Mouse (Mus musculus) layer of hippocampus, adult 9-10 months (tissue): ENCODE data around the gene Zmym6.

ENCODE experiments used
- DNase-seq: peaks from one replicate; pipeline ENCODE4 v3.0.0; 2022; ENCODE audit warnings: low spot score

The Zmym6 gene

DNA sequence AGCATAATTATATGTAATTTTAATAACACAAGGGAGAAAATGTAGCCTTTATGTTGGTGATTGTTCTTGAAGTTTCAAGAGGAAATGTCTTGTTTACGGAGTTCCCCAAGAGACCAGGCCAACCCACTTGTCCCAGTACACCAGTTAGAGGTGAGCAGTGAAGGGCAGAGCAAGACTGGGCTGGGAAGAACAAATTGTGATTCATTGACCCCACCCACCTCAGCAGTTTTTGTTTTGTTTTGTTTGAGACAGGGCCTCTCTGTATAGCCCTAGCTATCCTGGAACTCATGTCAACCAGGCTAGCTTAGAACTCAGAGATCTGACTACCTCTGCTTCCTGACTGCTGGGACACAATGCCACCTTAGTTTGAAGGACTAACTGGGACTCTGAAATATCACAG, 47.1 kb downstream of the Zmym6 start:
- DNase-seq = no peak

DNA sequence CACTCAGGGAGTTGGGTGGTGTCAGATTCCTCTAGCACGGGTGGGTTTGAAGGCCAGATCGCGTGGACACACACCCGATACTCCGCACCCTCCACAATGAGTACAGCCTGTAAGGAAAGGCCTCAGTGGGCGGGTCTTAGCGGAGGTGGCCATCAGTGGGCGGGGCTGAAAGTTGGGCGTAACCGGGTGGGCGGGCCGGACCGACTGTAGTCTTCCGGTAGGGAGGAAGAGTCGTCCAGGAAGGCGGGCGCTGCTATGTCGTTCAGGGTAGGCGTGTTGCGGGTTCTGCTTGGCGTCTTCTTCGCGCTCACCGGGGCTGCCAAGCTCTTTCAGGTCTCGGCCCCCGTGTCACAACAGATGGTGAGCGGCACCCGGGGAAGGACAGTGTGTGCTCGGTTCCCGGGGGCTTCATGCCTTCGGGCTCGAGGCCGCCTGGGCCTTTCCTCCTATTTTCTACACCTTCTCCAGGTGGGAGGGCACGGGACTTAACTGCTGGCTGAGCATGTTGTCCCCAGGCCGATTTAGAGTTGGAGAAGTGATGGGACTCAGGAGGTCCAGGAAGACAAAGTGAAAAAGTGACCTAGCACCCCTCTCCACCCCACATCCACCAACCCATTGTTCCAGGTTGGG, 48.8 kb downstream of the Zmym6 start:
- peak; percentile 24 for DNase-seq

DNA sequence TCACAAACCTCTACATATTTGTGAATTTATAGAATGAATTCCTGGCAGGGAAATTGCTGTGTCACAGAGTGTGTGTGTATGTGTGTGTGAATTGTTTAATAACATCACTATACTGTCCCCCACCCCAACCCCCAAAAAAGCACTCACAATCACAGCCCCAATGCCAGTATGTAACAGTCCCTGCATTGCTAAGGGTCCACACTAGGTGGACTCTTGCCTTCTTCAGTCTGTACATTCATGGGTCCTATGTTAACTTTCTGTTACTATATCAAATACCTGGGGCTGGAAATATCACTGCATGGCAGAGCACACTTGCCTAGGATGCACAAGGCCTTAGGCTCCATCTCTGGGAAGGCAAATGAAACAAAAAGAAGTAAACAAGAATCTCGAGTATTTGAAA, 57.5 kb downstream of the Zmym6 start:
- DNase-seq = no peak

DNA sequence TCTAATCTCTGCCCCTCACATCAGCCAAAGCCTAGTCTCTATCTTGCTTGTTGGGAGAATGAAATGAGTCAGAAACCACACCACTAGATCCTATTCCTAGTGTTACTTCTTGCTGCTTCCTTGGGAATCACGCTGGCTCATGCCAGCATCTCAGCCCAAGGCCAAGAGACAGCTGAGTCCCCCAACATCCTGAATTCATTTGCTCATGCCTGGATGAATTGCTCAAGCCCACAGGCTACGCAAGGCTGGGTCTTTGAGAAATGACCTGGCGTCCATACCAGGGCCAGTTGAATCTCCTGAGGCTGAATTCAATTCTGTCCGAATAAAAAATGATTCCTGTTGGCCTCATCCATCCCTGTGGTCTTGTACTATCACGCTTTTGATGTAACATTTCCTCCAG, 60.4 kb downstream of the Zmym6 start:
- no peak for DNase-seq

DNA sequence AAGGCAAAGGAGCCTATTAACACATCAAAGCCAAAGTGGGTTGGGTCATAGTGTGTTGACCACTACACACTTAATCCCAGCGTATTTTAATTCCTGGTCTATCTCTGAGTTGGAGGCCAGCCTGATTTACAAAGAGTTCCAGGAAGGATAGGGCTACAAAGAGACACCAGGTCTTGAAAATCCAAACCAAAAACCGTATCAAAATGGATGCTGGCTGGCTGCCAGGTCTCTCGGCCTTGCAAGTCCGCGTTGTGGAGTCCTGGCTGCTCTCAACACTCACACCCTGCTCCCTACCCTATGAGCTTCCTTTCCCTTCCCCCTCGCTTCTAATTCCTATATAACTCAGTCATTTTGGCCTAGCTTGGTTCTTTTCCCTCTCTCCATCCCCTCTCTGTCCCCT, 61.3 kb downstream of the Zmym6 start:
- no peak for DNase-seq

DNA sequence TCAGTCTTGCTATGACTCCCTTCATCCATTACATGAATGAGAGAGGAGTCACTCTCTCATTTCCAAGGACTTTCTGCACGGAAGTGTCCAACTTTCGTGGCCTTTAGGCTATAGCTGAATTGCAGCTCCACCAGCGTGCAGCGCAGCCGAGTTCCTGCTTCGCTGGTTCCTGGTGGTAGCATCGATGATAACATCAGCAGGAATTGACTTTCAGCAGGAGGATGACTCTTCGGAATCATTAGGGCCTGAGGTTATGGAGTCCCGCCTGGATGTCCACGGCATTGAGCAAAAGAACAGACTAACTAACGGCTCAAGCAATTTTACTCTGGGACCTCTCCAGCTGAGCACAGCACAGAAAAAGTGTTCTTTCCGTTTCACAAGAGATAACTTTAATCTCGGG, 72.8 kb downstream of the Zmym6 start:
- DNase-seq = no peak

DNA sequence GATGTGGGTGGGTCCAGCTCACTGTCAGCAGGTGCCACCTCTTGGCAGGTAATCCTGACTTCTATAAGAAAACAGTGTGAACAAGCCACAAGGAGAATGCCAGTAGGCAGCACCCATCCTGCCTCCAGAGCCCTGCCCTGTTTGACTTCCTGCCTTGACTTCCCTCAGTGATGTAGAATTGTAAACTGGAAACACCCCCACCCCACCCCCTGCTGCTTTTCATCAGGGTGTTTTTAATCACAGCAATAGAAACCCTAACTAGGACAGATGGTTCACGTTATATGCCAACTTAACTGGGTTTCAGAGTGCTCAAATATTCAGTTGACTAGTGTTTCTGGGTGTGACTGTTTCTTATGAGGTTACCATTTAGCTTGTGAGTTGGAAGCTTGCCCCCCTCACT, 76.2 kb downstream of the Zmym6 start:
- no peak for DNase-seq

DNA sequence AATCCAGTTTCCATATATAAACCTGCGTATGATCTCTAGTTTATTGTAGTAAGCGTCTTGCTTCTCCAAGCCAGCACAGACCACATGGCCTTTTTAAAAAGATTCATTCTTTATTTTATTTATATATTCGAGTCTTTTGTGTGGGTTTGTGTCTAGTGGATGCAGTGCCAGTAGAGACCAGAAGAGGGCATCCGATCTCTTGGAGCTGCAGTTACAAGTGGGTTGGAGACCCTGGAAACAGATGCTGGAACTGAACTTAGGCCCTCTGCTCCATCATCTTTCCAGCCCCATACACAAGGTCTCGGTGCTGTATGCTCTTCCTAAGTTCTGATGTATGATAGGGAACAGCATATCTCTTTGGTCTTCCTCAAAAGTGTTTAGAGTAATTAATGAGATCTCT, 78.6 kb downstream of the Zmym6 start:
- DNase-seq = no peak

DNA sequence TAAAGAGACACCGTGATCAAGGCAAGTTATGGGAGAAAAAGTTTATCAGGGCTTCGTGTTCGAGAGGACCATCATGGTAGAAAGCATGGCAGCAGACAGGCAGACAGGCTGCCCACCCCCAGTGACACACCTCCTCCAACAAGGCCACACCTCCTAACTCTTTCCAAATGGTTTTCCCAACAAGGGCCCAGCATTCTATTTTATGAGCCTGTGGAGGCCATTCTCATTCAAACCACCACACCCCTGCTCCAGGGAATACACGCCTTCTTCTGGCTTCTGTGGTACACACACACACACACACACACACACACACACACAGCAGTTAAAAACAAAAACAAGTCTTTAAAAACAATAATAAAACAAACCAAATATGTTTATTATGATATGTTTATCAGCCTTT, 80.6 kb downstream of the Zmym6 start:
- DNase-seq = no peak

DNA sequence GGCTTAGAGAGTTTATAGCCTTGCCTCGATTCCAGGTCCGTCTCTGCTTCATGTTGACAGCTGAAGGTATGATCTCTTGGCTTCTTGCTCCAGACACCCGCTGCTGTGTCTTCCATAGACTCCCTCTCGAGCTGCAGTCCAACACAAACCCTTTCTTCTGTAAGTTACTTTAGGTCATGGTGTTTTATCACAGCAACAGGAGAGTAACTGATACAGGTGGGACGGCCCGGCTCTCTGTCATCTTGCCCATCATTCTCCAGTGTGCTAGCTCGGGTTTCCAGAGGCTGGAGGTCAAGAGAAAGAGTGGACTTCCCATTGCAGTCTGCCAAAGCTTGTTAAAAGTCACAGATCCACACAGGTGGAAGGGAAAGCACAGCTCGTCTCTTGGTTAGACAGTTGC, 86.7 kb downstream of the Zmym6 start:
- DNase-seq = no peak

DNA sequence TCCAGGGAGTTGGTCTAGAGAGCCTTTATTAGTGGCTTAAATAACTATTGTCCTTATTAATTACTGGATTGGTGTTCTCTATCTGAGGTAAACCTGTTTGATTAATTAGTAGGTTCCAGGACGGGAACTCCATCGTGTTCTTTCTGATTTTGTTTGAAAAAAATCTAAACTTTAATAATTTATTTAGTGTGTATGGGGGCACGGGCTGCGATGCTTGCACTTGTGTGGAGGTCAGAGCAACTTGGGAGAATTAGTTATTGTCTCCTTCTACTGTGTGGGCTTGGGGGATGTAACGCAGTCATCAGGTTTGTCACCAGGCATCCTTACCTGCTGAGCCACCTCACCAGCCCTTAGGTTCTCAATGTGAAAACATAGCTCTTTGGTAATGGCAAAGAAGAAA, 89.9 kb downstream of the Zmym6 start:
- no peak for DNase-seq

DNA sequence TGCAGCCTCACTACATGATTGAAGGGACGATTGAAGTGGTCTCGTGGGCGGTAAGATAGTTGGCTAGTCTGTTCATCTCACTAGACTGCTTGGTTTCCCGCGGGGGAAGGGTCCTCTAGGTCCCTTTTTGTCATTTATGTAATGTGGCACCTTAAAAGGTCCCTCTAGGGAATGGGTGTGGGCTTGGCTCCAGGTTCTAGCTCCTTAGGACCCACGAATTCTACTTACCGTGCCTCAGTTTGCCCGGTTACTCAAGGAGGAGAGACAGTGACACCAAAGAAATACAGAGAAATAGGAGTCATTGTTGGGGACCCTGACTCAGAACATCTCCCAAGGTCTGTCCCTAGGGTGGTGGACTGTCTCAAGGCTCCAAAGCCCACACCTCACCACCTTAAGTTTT, 90.5 kb downstream of the Zmym6 start:
- no peak for DNase-seq

DNA sequence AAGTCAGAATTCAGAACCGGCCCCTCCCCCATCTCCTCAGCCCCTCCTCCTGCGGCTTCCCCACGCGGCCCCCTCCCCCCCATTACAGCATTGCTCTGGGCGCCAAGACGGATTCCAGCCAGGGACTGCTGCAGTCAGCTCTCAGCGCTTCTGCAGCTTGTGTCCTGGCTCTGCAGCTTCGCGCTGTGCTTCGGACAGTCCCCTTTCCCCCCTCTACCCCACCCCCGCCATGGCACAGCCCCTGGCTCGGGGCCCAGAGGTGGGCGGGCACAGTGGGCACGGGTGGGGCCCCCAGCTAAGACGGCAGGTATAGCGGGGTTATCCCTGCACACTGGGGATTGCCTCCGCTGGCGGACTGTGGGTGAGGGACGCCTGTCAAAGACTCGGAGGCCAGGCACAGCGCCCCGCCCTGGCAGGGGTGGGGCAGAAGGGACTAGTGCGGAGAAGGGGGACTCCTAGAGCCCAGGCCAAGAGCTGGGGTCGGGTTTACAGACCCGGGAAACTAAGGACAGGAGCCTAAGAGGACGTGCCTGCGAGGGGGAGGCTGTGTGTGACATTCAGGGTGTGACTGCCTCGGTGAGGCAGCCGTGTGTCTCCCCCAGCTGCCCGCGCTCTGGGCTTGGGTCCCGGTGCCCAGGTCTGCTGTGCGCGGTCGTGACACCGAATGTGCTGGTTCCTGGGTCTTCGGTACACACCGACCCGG, 91.2 kb downstream of the Zmym6 start:
- no peak for DNase-seq

DNA sequence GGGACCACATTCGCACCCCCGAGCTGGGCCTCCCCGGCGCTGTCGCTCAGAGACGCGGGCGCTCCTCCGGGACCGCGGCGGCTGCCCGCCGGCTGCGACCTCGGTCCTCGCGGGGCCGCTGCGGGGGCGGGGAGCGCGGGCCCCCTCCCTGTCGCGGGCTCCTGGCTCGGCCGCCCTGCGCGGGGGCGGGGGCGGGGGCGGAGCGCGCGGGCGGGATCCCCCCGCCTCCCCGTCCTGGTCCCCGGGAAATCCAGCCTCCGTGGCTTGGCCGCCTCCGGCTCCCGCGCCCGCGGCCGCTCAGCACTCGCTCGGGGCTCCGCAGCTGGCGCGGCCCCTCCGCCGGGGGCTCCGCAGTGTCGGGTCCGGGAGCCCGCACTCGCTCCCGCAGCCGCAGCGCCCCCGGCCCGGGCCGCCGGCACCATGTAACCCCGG, 91.7 kb downstream of the Zmym6 start, which contains the start of gene Dlgap3:
Dlgap3 (plus strand) TSS at position 291 of the 432 bp plus-strand sequence.
- no peak for DNase-seq

DNA sequence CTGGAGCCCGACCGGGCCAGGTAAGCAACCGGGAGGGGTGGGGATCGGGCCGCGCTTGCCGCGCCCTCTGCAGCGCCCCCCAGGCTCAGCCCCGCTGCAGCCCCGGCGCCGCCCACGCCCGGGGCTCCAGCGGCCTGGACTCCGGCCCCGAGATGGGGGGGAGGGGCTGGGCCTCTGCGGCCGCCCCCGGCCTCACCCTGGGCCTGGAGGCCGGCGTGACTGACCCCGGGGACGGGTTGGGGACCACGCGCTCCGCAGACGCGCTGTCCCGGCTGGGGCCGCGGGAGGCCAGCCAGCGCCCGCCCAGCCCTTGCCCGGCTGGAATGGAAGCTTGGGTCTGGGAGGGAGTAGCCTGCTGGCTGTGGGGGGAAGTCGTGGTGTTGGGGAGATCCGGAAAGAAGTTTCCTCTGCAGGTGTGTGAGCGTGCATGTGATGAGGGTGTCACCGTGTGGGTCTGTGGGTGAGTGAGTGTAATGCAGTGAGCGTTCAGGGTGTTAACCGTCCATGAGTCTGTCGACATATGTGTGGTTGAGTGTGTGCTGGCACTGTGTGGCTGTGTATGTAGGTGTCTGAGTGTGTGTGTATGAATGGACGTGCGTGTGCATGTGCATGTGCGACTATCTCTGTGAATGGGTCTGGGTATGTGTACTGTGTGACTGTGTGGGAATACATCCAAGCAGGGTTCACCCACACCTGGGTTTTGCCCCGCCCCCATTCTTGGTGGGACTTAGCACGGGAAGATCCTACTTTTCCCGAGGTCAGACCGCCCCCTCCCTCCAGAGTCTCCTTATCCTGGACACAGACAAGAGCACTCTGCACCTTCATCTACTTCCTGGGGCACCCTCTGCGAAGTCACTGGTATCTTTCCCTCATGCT, 92.4 kb downstream of the Zmym6 start:
- DNase-seq = no peak

DNA sequence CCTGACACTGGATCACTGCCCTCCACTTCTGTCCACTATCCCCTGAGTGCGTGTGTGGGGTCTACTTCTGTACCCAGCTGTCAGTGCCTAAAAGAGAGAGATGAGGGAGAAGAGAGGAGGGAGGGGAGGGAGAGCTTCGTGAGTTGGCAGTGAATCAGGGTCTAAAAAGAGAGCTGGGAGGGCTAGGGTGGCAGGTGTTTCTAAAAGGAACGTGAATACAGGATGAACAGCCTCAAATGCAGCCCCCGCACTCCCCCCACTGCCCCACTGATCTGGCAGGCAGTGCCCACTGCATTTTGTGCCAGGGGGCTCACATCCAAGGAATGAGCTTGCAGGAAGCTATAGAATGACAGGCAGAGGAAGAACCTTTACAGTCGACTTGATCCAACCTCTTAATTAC, 93.7 kb downstream of the Zmym6 start:
- no peak for DNase-seq

DNA sequence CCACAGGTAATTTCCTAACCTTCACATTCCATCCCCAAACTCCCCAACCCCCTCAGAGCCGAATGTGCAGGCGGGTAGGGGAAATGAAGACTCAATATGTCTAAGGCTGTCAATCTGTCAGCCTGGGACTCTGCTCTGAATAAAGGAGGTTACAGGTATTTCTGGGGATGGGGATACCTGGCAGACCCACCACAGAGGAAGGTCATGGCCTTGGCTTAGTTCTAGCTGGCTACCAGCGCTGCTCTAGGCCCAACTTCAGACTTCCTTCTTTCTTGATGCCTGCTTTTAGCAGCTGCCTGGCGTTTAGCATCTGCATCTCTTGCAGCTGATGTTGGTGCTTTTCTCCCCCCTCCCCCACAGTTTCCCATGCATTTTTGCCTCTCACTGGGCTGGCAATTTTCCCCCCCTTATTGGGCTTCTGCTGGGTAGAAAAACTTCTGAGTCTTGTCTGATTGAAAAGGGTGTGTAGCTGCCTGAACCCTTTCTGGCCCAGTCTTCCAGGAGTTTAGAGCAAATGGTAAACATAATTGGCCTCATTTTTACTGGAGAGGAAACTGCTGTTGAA, 94.2 kb downstream of the Zmym6 start:
- DNase-seq = no peak

DNA sequence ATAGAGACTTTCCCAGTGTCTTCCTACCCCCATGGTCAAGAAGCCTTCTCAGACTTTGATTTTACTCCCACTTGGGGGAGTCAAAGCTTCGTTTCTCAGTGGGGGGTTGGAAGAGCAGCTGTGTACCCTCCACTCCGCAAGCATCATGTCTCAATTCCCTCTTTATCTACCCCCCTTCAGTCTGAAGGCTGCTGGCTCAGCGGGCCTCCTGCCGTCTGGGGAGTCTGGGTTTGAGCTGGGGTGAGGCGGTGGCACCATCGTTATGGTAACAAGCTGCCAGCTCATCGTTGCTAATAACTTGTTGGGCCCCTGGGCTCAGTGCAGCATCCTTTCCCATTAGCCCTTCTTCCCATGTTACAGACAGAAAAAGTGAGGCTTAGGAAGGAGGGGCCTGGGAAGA, 94.9 kb downstream of the Zmym6 start:
- no peak for DNase-seq

DNA sequence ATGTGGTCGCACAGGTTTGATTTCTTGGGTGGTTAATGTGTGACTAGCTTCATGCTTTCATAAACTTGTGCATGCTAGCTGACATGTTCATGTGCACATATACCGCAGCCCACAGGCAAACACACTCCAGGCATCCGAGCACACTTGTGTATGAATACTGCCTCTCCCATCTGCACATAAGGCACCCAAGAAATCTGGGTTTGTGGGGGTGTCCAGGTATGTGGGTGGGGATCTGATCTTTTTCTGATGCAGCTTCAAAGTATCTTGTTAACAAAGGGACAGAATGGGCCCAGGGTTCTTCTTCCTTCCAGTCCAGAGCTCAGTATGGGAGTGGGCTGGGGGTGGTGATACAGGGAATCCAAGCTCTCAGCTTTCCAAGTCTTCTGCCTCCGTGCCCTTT, 95.4 kb downstream of the Zmym6 start:
- no peak for DNase-seq

DNA sequence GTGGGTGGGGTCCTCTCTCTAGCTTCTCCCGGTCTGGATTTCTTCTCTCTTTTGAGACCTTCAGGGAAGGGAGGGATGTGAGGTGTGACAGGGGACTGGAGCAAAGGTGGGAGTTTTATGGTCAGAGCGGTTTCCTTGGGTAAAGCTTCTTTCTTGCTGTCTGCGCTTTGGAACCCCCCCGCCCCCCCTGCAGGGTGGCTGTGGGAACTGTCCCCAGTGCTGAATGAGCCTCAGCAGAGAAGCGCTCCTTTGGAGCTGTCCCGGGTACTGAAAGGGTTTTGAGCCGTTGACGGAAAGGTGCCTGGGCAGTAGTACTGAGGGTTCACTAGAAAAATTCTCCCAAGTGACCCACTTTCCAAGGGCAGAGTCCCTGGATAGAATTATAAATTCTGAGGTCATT, 96.3 kb downstream of the Zmym6 start:
- no peak for DNase-seq
